Mouse (Mus musculus) testis, adult 2 months (tissue): Measurements from ENCODE around the gene Acaca. TPM values are rescaled to one million over a fixed set of nuclear protein-coding genes. Genes with fewer than 3 reads are reported as not detected.

Experiments
- H3K27ac ChIP-seq: fragments of 200-500 bp; 2 replicates; pipeline ENCODE4 v1.5.1; 2012; ENCODE audit warnings: low read depth, low read length; ENCODE audit not compliant: control insufficient read depth, insufficient read depth
- H3K27me3 ChIP-seq: fragments of 200-500 bp; 2 replicates; pipeline ENCODE4 v1.6.1; 2012; ENCODE audit warnings: mild to moderate bottlenecking, low read length, moderate library complexity; ENCODE audit not compliant: control insufficient read depth, insufficient read depth
- H3K36me3 ChIP-seq: fragments of 200-500 bp; 2 replicates; pipeline ENCODE4 v1.6.1; 2012; ENCODE audit warnings: mild to moderate bottlenecking, low read length; ENCODE audit not compliant: control insufficient read depth, insufficient read depth
- H3K4me1 ChIP-seq: fragments of 200-500 bp; 2 replicates; pipeline ENCODE4 v1.6.1; 2012; ENCODE audit warnings: low read length; ENCODE audit not compliant: control insufficient read depth, insufficient read depth
- H3K4me3 ChIP-seq: fragments of 200-500 bp; 2 replicates; pipeline ENCODE4 v1.5.1; 2012; ENCODE audit warnings: low read depth, mild to moderate bottlenecking, low read length, moderate library complexity, mixed read lengths; ENCODE audit not compliant: control insufficient read depth
- CTCF ChIP-seq: fragments of 200-500 bp; IDR thresholded peaks from 2 replicates; pipeline ENCODE4 v1.5.1; 2012; ENCODE audit warnings: low read depth, mild to moderate bottlenecking, inconsistent platforms, low read length, moderate library complexity; ENCODE audit not compliant: control insufficient read depth, insufficient read depth, insufficient replicate concordance
- POLR2A ChIP-seq: fragments of 200-500 bp; IDR thresholded peaks from 2 replicates; pipeline ENCODE4 v1.6.1; 2012; ENCODE audit warnings: low read depth, mild to moderate bottlenecking, inconsistent platforms, low read length, moderate library complexity; ENCODE audit not compliant: control insufficient read depth
- polyA plus RNA-seq: library from polyadenylated mRNA; depleted of rRNA; stranded (reverse); fragments of >200 nt; gene quantifications from 2 replicates; pipeline ENCODE4 v1.2.3, GENCODE M21; 2012; rRNA removed

Gene Acaca
- polyA plus RNA-seq, 1 experiment, result 11.2 TPM

GRCm38 (mm10) chr11:84425736-84426632 is 296.5 kb downstream of the Acaca start:
- Histone ChIP-seq H3K4me1 (no peaks in the 10 kb centered on the region), H3K36me3 (no peaks in the 10 kb centered on the region), H3K4me3 (no peak overlapping the region), H3K27ac (no peak overlapping the region), H3K27me3 (no peaks in the 10 kb centered on the region)
- TF ChIP-seq POLR2A, result no peak
- TF ChIP-seq CTCF, result no peak

GRCm38 (mm10) chr11:84426633-84426998 is 297.1 kb downstream of the Acaca start:
- no peaks in the 10 kb centered on the region for H3K27me3 ChIP-seq
- no peaks in the 10 kb centered on the region; the same call in 1 of the 2 replicates for H3K36me3 ChIP-seq
- H3K27ac ChIP-seq, result no peak overlapping the region
- no peak for TF ChIP-seq CTCF
- no peak for TF ChIP-seq POLR2A
- no peak overlapping the region for H3K4me3 ChIP-seq
- H3K4me1 ChIP-seq, result no peaks in the 10 kb centered on the region

- Histone ChIP-seq H3K36me3 (no peaks in the 10 kb centered on the region; the same call in 1 of the 2 replicates), H3K4me3 (no peak overlapping the region), H3K27me3 (no peaks in the 10 kb centered on the region), H3K27ac (no peak overlapping the region), H3K4me1 (no peaks in the 10 kb centered on the region)
- TF ChIP-seq POLR2A (no peak), CTCF (peak; percentile 25; the same call in 1 of the 2 replicates)
Observed at GRCm38 (mm10) chr11:84429581-84429980, 300.1 kb downstream of the Acaca start.

GRCm38 (mm10) chr11:84430336-84430735 is 300.9 kb downstream of the Acaca start:
- Histone ChIP-seq H3K4me1 (no peaks in the 10 kb centered on the region), H3K36me3 (no peaks in the 10 kb centered on the region; the same call in 1 of the 2 replicates), H3K4me3 (no peak overlapping the region), H3K27ac (no peak overlapping the region), H3K27me3 (no peaks in the 10 kb centered on the region)
- TF ChIP-seq POLR2A (no peak), CTCF (no peak)

- H3K27me3 ChIP-seq, result no peaks in the 10 kb centered on the region
- no peak overlapping the region for H3K27ac ChIP-seq
- no peak overlapping the region for H3K4me3 ChIP-seq
- TF ChIP-seq CTCF (no peak), POLR2A (no peak)
- H3K4me1 ChIP-seq, result no peaks in the 10 kb centered on the region
- no peaks in the 10 kb centered on the region; the same call in 1 of the 2 replicates for H3K36me3 ChIP-seq
Observed at GRCm38 (mm10) chr11:84434879-84435278, 305.4 kb downstream of the Acaca start.

GRCm38 (mm10) chr11:84440402-84440801 is 310.9 kb downstream of the Acaca start:
- Histone ChIP-seq H3K4me3 (no peak overlapping the region), H3K4me1 (no peaks in the 10 kb centered on the region), H3K27me3 (no peaks in the 10 kb centered on the region), H3K27ac (no peak overlapping the region), H3K36me3 (no peaks in the 10 kb centered on the region; the same call in 1 of the 2 replicates)
- TF ChIP-seq CTCF (no peak), POLR2A (no peak)

- TF ChIP-seq CTCF (no peak), POLR2A (peak; percentile 29; the same call in 1 of the 2 replicates)
Observed at GRCm38 (mm10) chr11:84442554-84443331, 313.3 kb downstream of the Acaca start.

More at GRCm38 (mm10) chr11:84442554-84443331, 313.3 kb downstream of the Acaca start:
- Histone ChIP-seq H3K36me3 (no peaks in the 10 kb centered on the region; the same call in 1 of the 2 replicates), H3K27ac (0 out of 2 replicates have a peak overlapping the region, but pooled peaks have one; percentile 15), H3K4me1 (no peaks in the 10 kb centered on the region), H3K4me3 (peak overlapping the region; percentile 50), H3K27me3 (no peaks in the 10 kb centered on the region)

Other genes starting within 250 kb of the Acaca start
- gene Ddx52, start 187.6 kb upstream of the Acaca start, polyA plus RNA-seq, result 5.4 and 6.7 TPM in 2 replicates
- gene Synrg, start 165.2 kb upstream of the Acaca start, polyA plus RNA-seq, result 31.6 and 33.0 TPM in 2 replicates
- gene Dusp14, start 60.4 kb upstream of the Acaca start, polyA plus RNA-seq, result 2.4 and 2.5 TPM in 2 replicates
- gene Tada2a, start 72 bp upstream of the Acaca start, polyA plus RNA-seq, result 3.5 and 4.2 TPM in 2 replicates
- gene Gm11437, start 37.8 kb downstream of the Acaca start, polyA plus RNA-seq, result not detected in 2 replicates